Mouse (Mus musculus): ENCODE results near the gene Foxf2. TPM values are rescaled to one million over a fixed set of nuclear protein-coding genes. Genes with fewer than 3 reads are reported as not detected.
A peak's percentile ranks its signal among the peaks of the same experiment; 100 is the strongest.

Foxf2 gene
- polyA plus RNA-seq, 1 experiment: not detected

- H3K36me3 ChIP-seq (ENCODE audit: control insufficient read depth, insufficient read depth, low read length, poor library complexity, severe bottlenecking): no peaks in the 10 kb centered on the region
- no peak overlapping the region for H3K27ac ChIP-seq (ENCODE audit: insufficient read depth, low read length)
- H3K9ac ChIP-seq (ENCODE audit: low read depth, poor library complexity, severe bottlenecking): no peak overlapping the region
- H3K4me3 ChIP-seq (ENCODE audit: low read depth, low read length): no peak overlapping the region
- TF ChIP-seq POLR2A (IDR thresholded peaks at IDR 0.05; ENCODE audit: insufficient read depth, low read length) (no peak), CTCF (IDR thresholded peaks at IDR 0.05; ENCODE audit: low read depth, low read length) (no peak), EP300 (IDR thresholded peaks at IDR 0.05; ENCODE audit: insufficient read depth, low read depth, low read length) (no peak)
- H3K9me3 ChIP-seq (replicated peaks; ENCODE audit: control insufficient read depth, insufficient read depth, low read length, poor library complexity, severe bottlenecking): peaks cover 4% of the 10 kb centered on the region; the same call in 1 of the 2 replicates
- H3K27me3 ChIP-seq (ENCODE audit: control insufficient read depth, insufficient read depth, low read length, poor library complexity, severe bottlenecking): no peaks in the 10 kb centered on the region
- H3K4me1 ChIP-seq (ENCODE audit: control insufficient read depth, insufficient read depth, low read length): no peaks in the 10 kb centered on the region
Measured at GRCm38 (mm10) chr13:31599576-31599975, 26.0 kb upstream of the Foxf2 start.

- H3K4me3 ChIP-seq (ENCODE audit: low read depth, low read length): no peak overlapping the region
- no peaks in the 10 kb centered on the region for H3K9me3 ChIP-seq (replicated peaks; ENCODE audit: control insufficient read depth, insufficient read depth, low read length, poor library complexity, severe bottlenecking)
- TF ChIP-seq CTCF (IDR thresholded peaks at IDR 0.05; ENCODE audit: low read depth, low read length) (no peak), POLR2A (IDR thresholded peaks at IDR 0.05; ENCODE audit: insufficient read depth, low read length) (no peak), EP300 (IDR thresholded peaks at IDR 0.05; ENCODE audit: insufficient read depth, low read depth, low read length) (no peak)
- no peak overlapping the region for H3K9ac ChIP-seq (ENCODE audit: low read depth, poor library complexity, severe bottlenecking)
- no peak overlapping the region for H3K27ac ChIP-seq (ENCODE audit: insufficient read depth, low read length)
- H3K27me3 ChIP-seq (ENCODE audit: control insufficient read depth, insufficient read depth, low read length, poor library complexity, severe bottlenecking): no peaks in the 10 kb centered on the region; the same call in 1 of the 2 replicates
- no peaks in the 10 kb centered on the region for H3K36me3 ChIP-seq (ENCODE audit: control insufficient read depth, insufficient read depth, low read length, poor library complexity, severe bottlenecking)
- H3K4me1 ChIP-seq (ENCODE audit: control insufficient read depth, insufficient read depth, low read length): no peaks in the 10 kb centered on the region
Measured at GRCm38 (mm10) chr13:31603964-31604363, 21.7 kb upstream of the Foxf2 start.

- Histone ChIP-seq H3K4me1 (ENCODE audit: control insufficient read depth, insufficient read depth, low read length) (no peaks in the 10 kb centered on the region), H3K4me3 (ENCODE audit: low read depth, low read length) (no peak overlapping the region), H3K9me3 (replicated peaks; ENCODE audit: control insufficient read depth, insufficient read depth, low read length, poor library complexity, severe bottlenecking) (no peaks in the 10 kb centered on the region), H3K9ac (ENCODE audit: low read depth, poor library complexity, severe bottlenecking) (no peak overlapping the region), H3K36me3 (ENCODE audit: control insufficient read depth, insufficient read depth, low read length, poor library complexity, severe bottlenecking) (no peaks in the 10 kb centered on the region), H3K27me3 (ENCODE audit: control insufficient read depth, insufficient read depth, low read length, poor library complexity, severe bottlenecking) (peaks cover 5% of the 10 kb centered on the region; the same call in 1 of the 2 replicates), H3K27ac (ENCODE audit: insufficient read depth, low read length) (no peak overlapping the region)
- TF ChIP-seq POLR2A (IDR thresholded peaks at IDR 0.05; ENCODE audit: insufficient read depth, low read length) (no peak), CTCF (IDR thresholded peaks at IDR 0.05; ENCODE audit: low read depth, low read length) (no peak), EP300 (IDR thresholded peaks at IDR 0.05; ENCODE audit: insufficient read depth, low read depth, low read length) (no peak)
Measured at GRCm38 (mm10) chr13:31614724-31615465, 10.7 kb upstream of the Foxf2 start.

- Histone ChIP-seq H3K36me3 (ENCODE audit: control insufficient read depth, insufficient read depth, low read length, poor library complexity, severe bottlenecking) (no peaks in the 10 kb centered on the region), H3K27ac (ENCODE audit: insufficient read depth, low read length) (no peak overlapping the region), H3K9me3 (replicated peaks; ENCODE audit: control insufficient read depth, insufficient read depth, low read length, poor library complexity, severe bottlenecking) (no peaks in the 10 kb centered on the region), H3K4me3 (ENCODE audit: low read depth, low read length) (no peak overlapping the region), H3K9ac (ENCODE audit: low read depth, poor library complexity, severe bottlenecking) (no peak overlapping the region), H3K27me3 (ENCODE audit: control insufficient read depth, insufficient read depth, low read length, poor library complexity, severe bottlenecking) (peaks cover 13% of the 10 kb centered on the region), H3K4me1 (ENCODE audit: control insufficient read depth, insufficient read depth, low read length) (no peaks in the 10 kb centered on the region)
- TF ChIP-seq POLR2A (IDR thresholded peaks at IDR 0.05; ENCODE audit: insufficient read depth, low read length) (no peak), EP300 (IDR thresholded peaks at IDR 0.05; ENCODE audit: insufficient read depth, low read depth, low read length) (no peak), CTCF (IDR thresholded peaks at IDR 0.05; ENCODE audit: low read depth, low read length) (no peak)
Measured at GRCm38 (mm10) chr13:31615561-31616165, 10.0 kb upstream of the Foxf2 start.

- Histone ChIP-seq H3K9me3 (replicated peaks; ENCODE audit: control insufficient read depth, insufficient read depth, low read length, poor library complexity, severe bottlenecking) (no peaks in the 10 kb centered on the region), H3K36me3 (ENCODE audit: control insufficient read depth, insufficient read depth, low read length, poor library complexity, severe bottlenecking) (no peaks in the 10 kb centered on the region), H3K27me3 (ENCODE audit: control insufficient read depth, insufficient read depth, low read length, poor library complexity, severe bottlenecking) (peaks cover 17% of the 10 kb centered on the region), H3K27ac (ENCODE audit: insufficient read depth, low read length) (no peak overlapping the region), H3K9ac (ENCODE audit: low read depth, poor library complexity, severe bottlenecking) (no peak overlapping the region), H3K4me1 (ENCODE audit: control insufficient read depth, insufficient read depth, low read length) (no peaks in the 10 kb centered on the region), H3K4me3 (ENCODE audit: low read depth, low read length) (no peak overlapping the region)
- no peak for TF ChIP-seq CTCF (IDR thresholded peaks at IDR 0.05; ENCODE audit: low read depth, low read length)
- TF ChIP-seq POLR2A (IDR thresholded peaks at IDR 0.05; ENCODE audit: insufficient read depth, low read length): no peak
- no peak for TF ChIP-seq EP300 (IDR thresholded peaks at IDR 0.05; ENCODE audit: insufficient read depth, low read depth, low read length)
Measured at GRCm38 (mm10) chr13:31618001-31618400, 7.6 kb upstream of the Foxf2 start.

GRCm38 (mm10) chr13:31618416-31618815 is 7.2 kb upstream of the Foxf2 start:
- no peak overlapping the region for H3K27ac ChIP-seq (ENCODE audit: insufficient read depth, low read length)
- no peak overlapping the region for H3K4me3 ChIP-seq (ENCODE audit: low read depth, low read length)
- H3K9ac ChIP-seq (ENCODE audit: low read depth, poor library complexity, severe bottlenecking): no peak overlapping the region
- peaks cover 17% of the 10 kb centered on the region for H3K27me3 ChIP-seq (ENCODE audit: control insufficient read depth, insufficient read depth, low read length, poor library complexity, severe bottlenecking)
- H3K4me1 ChIP-seq (ENCODE audit: control insufficient read depth, insufficient read depth, low read length): no peaks in the 10 kb centered on the region
- H3K36me3 ChIP-seq (ENCODE audit: control insufficient read depth, insufficient read depth, low read length, poor library complexity, severe bottlenecking): no peaks in the 10 kb centered on the region
- no peak for TF ChIP-seq EP300 (IDR thresholded peaks at IDR 0.05; ENCODE audit: insufficient read depth, low read depth, low read length)
- peak; percentile 81 for TF ChIP-seq CTCF (IDR thresholded peaks at IDR 0.05; ENCODE audit: low read depth, low read length)
- H3K9me3 ChIP-seq (replicated peaks; ENCODE audit: control insufficient read depth, insufficient read depth, low read length, poor library complexity, severe bottlenecking): no peaks in the 10 kb centered on the region

All from ES-Bruce4 (cell line).